Mouse (Mus musculus) cerebellum, adult 11 months (tissue): Measurements from ENCODE around the gene Steap1.
A peak's percentile ranks its signal among the peaks of the same experiment; 100 is the strongest.

ENCODE experiments used
- DNase-seq: peaks from one replicate; pipeline ENCODE4 v3.0.0; 2022

Gene Steap1

GRCm38 (mm10) chr5:5748866-5749682, at the start of gene Steap1:
TSS of gene Steap1 (minus strand) at chr5:5749326.
- peak; percentile 73 for DNase-seq

DNA sequence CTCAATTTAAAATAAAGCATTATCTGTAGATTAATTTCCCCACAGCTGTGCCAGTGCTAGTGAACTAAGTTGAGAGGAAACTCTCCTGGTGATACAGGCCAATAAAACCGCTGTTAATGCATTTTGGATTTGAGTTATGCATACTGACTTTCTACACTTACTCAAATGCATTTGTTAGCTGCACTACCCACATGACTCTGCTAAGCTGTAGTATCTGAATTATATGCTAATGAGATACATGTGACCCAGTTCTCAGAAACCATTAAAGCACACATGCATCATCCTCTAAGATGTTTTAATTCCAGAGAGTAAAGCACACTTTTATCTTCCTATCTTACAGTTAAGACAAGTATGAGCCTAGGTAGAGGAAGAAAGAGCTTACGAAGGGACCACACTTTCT, 38.0 kb upstream of the Steap1 start:
- DNase-seq = no peak

GRCm38 (mm10) chr5:5756392-5757019, 7.4 kb upstream of the Steap1 start:
- DNase-seq = no peak

- peak; percentile 31 for DNase-seq
Observed at GRCm38 (mm10) chr5:5755039-5755438, 5.9 kb upstream of the Steap1 start.

DNA sequence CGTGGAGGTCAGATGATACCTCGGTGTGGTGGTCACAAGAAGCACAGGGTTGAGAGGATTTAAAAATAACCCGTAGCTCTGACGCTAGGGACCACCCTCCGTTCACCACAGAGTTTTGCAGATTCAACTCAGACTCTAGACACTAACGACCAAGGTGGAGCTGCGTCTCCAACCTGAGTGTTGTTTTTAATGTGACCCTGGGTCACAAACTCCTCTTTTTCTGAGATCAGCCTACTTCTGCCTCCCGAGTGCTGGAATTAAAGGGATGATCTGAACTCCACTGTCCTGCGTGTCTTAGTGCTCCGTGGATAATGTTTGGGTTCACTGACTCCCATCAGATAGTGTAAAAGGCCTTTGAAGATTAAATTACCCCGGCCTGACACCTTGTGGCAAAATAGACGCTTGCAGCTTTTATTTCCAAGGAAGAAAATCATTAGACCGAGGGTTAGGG, 671 bp upstream of the Steap1 start:
- DNase-seq = peak; percentile 35

DNA sequence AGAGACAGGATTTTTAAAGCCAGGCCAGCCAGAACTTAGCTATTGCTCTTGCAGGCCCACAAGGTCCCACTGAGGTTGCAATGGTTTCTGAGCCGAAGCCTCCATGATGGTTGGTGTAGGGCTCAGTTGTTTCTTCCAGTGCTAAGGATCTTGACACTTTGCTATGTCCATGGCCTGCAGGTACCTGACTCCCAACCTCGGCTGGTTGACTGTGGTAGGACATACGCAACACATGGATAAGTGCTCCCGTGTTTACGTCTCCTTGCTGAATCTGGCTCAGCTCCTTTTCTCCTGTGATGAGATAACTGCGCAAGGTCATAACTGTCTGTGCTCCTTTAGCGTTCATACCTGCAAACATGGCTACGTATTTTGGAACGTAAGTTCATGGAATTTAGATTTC, 14.7 kb downstream of the Steap1 start:
- DNase-seq = no peak

GRCm38 (mm10) chr5:5732858-5733257, 16.3 kb downstream of the Steap1 start:
- no peak for DNase-seq

GRCm38 (mm10) chr5:5732208-5732607, 16.9 kb downstream of the Steap1 start:
- no peak for DNase-seq

DNA sequence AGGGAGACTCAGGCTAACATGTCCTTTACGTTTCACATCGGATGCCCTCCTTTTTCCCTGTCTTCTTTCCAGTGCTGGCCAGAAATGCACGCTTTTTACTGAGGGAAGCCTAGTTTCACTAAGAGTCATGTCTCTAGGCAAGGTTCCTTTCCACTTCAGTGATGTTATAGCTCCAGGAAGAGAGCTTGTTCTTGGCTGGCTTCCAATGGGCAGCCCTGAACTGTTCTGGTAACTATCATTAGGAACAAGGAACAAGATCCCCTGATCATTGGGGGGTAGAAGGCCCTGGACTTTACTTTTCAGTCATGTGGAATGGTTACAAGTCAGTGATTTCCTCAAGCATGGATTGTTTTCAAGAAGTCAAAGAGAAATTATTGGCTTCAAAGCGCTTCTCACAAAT, 19.2 kb downstream of the Steap1 start:
- DNase-seq = no peak

- DNase-seq = no peak
Observed at GRCm38 (mm10) chr5:5722217-5722616, 26.9 kb downstream of the Steap1 start.

DNA sequence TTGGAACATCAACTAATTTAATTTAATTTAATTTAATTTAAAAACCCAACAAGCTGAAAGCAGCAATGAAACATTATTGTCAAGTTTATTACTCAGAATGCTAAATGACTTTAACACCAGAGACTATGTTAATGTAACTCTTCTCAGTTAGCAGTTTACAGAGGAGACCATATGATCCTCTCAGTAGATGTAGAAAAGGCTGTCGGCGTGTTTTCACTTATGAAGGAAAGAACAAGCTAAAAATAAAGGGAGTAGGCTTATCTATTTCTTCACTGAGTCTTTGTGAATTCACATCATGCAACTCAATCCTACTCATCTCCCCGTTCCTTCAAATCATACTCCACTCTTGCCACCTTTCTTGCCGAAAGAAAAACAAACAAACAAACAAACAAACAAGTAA, 38.1 kb downstream of the Steap1 start:
- DNase-seq = no peak

DNA sequence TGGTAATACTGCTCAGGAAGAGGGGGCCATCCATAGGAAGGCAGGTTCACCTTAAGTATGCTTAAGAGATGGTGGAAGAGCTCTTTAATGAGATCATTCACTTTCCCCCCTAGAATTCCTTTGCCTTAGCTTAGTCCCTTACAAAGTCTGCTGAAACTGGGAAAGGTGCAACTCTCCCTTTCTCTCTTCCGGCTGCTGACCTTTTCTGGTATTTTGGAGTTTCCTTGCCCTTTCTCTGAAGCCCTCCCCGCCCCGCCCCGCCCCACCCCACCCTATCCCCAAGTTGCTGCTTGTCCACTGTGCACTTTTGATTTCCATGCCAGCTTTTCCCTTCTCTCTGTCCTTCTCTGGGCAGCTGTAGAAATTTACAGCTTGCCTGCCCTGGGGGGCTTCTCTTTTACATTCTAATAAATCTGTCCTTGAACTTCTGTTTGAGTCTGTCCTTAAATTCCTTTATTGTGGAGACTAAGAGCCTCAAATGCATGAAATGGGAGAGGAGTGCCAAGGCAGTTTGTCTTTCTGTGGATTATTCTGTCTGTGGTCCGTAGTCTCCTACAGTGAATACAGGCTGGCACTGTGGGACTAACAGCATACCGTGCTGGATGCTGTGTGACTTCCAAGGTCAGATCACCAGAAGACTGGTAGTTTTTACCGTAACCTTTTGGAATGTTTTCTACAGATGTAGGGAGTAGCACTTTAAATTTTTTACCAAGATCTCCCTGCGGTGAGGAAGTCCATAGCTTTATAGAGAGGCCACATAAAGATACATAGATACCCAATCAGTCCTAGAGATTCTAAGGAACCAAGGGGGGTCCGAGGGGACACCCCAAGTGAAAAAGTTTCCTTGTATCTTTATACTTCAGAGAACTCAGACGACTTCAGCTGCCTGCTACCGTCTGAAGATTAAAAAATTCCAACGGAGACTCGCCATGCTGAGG, 41.5 kb downstream of the Steap1 start:
- DNase-seq = no peak

- DNase-seq = no peak
Observed at GRCm38 (mm10) chr5:5705019-5705418, 44.1 kb downstream of the Steap1 start.

- DNase-seq = no peak
Observed at GRCm38 (mm10) chr5:5700386-5700785, 48.7 kb downstream of the Steap1 start.

- no peak for DNase-seq
Observed at GRCm38 (mm10) chr5:5698830-5699229, 50.3 kb downstream of the Steap1 start.

DNA sequence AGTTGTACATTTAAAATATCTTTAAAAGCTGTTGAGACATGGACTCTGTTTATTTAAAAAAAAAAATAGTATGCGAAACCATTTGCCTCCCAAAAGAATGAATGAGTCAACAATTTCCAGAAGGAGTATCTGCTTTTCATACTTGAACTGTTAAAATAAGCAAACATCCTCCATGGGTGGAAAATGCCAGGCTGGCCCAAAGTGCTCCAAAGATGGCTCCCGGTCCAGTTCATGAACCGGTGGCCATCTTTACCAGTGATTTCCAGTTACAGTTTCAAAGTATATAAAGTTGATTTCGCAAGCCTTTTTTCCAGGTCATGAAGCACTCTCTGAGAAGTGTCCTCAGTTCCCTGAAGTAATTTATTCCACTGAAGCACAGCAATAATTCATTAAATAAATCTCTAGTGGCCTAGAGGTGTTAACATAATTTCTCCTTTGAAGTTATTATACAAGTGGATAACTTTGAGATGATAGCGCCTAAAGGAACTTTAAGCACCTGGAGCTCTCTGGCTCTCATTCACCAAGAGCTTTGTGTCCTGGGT, 53.7 kb downstream of the Steap1 start:
- no peak for DNase-seq

DNA sequence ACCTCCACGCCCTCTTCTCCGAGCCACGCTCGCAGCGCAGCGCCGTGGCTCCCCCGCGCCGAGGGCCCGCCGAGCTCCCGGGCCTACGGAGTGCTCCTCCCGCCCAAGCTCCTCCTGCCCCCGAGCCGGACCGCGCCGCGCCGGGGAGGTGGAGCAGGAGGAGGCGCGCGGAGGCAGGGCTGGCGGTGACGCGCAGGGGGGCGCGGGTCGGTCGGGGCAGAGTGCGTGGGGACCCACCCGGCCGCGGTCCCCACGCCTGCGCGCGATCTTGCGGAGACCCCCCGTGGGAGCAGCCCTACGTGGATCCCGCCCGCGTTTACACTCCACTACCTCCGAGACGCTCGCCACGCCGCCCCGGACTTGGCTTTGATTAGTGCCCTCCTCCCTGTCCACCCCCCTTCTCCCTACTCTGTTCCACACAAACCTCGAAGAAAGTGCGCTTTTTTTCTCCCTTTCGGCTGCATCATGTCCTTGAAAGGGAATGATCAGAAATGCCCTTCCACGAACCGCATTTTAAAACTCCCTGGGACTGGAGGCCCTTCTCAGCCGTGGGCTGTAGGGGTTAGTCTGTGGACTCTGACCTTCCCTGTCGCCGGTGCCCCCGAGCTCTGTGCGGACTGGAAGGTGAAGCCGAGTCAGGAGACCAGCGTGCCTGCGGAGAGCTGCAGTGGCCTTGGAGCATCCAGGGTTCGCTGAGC, 55.0 kb downstream of the Steap1 start, which contains the start of gene Steap2:
Steap2 (minus strand) TSS at position 623 of the 698 bp plus-strand sequence.
- peak; percentile 47 for DNase-seq

DNA sequence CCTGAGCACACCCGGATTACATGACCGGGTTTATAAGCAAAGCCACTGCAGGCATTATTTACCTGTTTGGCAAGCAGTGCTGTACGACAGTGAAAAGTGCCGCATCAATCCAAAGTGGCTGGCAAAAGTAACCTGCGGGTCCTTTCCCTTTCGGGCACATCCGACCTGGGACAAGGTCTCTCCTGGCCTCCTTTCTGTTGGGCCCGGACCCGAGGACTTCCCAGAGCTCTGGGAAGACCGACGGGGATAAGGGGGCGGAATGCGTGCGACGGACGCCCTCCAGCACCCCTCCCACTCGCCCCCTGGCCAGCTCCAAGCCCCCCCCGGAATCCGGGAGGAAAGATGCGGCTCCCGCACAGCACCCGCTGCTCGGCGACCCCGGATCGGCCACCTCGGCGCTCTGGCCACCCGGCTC, 55.6 kb downstream of the Steap1 start:
- no peak for DNase-seq

DNA sequence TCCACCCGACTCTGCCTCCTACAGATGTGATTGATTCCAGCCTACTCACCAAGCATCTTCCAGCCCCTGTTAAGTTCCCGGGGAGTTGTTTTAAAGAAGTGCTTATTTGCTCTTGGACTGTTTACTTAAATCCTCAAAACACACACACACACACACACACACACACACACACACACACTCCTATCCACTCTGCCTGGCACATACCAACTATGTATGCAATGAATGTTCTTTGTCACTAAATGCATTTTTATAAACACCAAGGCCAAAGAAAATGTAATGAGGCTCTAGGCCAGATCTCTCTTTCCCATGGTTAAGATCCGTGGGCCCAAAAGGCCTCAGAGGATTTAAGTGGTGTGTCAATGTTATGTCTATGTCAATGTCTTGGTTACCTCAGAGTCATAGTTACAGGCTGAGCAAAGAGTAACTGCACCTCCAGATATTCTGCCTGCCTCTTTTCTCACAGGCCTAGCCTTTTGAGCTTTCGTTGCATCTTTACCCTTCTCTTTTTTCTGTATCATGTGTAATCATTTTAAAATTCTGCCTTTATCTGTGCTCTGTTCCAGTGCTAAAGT, 56.9 kb downstream of the Steap1 start:
- DNase-seq = no peak

GRCm38 (mm10) chr5:5688945-5689540, 60.1 kb downstream of the Steap1 start:
- DNase-seq = no peak

- no peak for DNase-seq
Observed at GRCm38 (mm10) chr5:5688228-5688627, 60.9 kb downstream of the Steap1 start.
